Mouse (Mus musculus) testis, adult 2 months (tissue): ENCODE results near the gene Kcnq2.

Source experiments
- CTCF ChIP-seq: fragments of 200-500 bp; IDR thresholded peaks from 2 replicates; pipeline ENCODE4 v1.5.1; 2012; ENCODE audit warnings: low read depth, mild to moderate bottlenecking, inconsistent platforms, low read length, moderate library complexity; ENCODE audit not compliant: control insufficient read depth, insufficient read depth, insufficient replicate concordance
- POLR2A ChIP-seq: fragments of 200-500 bp; IDR thresholded peaks from 2 replicates; pipeline ENCODE4 v1.6.1; 2012; ENCODE audit warnings: low read depth, mild to moderate bottlenecking, inconsistent platforms, low read length, moderate library complexity; ENCODE audit not compliant: control insufficient read depth

DNA sequence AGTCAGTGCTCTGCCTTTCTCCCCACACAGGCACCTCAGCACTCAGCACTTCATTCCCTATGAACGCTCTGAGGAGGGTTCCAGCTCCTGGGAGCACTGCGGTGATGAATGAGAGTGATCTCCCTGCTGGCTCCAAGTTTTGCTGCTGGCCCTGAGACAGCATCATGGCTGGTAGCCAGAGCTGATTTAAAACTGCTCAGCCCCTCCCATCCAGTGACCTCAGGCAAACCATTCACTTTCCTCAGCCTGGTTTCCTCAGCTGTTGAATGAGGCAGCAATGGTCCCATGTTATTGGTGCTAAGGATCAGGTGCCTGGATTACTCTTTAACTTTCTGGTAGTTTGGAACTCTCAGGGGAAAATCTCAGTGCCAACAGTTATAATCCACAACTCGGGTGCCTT lies 91.7 kb downstream of the Kcnq2 start, which contains the start of gene Chrna4:
- TF ChIP-seq CTCF (no peak), POLR2A (no peak)
